Mouse (Mus musculus) testis, adult 2 months (tissue): ENCODE data around the gene Wrnip1.
"Not testable (repeated sequence)": the region's sequence is repeated elsewhere in the genome, so short reads cannot be mapped to it uniquely, and the experiment has no call there.

Experiments used
- CTCF ChIP-seq: fragments of 200-500 bp; IDR thresholded peaks from 2 replicates; pipeline ENCODE4 v1.5.1; 2012; ENCODE audit warnings: low read depth, mild to moderate bottlenecking, inconsistent platforms, low read length, moderate library complexity; ENCODE audit not compliant: control insufficient read depth, insufficient read depth, insufficient replicate concordance
- POLR2A ChIP-seq: fragments of 200-500 bp; IDR thresholded peaks from 2 replicates; pipeline ENCODE4 v1.6.1; 2012; ENCODE audit warnings: low read depth, mild to moderate bottlenecking, inconsistent platforms, low read length, moderate library complexity; ENCODE audit not compliant: control insufficient read depth

DNA sequence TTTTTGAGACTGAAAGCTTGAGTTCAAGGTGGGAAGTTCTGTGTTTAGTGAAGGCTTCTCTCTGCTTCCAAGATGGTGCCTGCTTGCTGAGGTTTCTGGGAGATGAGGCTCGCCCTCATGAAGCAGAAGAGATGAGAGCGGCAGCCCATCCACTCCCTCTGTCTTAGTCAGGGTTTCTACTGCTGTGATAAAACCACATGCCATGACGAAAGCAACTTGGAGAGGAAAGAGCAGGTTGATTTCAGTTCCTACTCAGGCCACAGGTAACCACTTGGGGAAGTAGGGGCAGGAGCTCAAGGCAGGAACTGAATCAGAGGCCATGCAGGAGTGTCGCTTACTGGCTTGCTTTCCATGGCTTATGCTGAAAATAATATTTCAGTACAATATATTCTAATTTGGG, 66.4 kb downstream of the Wrnip1 start:
- not testable (repeated sequence) for TF ChIP-seq POLR2A, CTCF
